Mouse (Mus musculus) B cell, adult 2 months (primary cell): ENCODE results near the gene Pkd2l1.

Experiments used
- DNase-seq, 2 experiments: peaks; one replicate each; pipeline ENCODE4 v3.0.0; 2022

The Pkd2l1 gene

DNA sequence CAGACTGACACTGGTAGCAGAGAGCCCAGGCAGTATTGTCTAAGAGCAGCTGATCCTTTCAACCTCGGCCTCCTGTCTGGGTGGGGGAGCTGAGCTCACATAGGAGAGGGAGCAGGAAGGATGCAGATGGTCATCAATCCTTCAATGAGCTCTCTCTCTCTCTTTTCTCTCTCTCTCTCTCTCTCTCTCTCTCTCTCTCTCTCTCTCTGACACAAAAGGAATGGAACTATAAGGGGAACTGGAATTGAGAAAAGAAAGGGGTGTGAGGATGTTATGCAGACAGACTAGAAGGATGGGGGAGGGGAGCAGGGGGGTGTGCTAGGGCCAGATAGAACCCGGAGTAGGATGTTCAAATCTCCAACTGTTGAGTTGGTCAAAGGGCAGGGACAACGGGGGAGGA is at the start of gene Pkd2l1:
Pkd2l1 (minus strand) TSS at position 101 of the 400 bp plus-strand sequence.
- no peak for DNase-seq

DNA sequence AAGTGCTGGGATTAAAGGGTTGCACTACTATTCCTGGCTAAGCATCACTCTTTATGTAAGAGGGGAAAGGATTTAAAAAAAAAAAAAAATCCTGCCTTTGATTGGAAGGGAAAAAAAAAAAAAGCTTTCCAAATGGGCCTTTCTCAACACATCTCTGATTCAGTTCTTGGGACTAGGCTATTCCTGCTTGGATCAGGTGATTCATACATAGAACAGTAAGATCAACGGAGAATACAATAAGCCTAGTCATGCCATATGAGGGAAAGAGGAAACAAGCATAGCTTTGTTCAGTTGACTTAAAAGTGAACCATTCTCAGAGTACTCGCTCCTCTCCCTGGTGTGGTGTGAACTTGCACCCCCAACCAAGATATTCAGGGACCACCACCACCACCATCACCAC is 46.7 kb upstream of the Pkd2l1 start:
- DNase-seq = no peak

- no peak for DNase-seq
These were observed 45.3 kb upstream of the Pkd2l1 start for GRCm38 (mm10) chr19:44237471-44238006.

- no peak for DNase-seq
These were observed 39.4 kb upstream of the Pkd2l1 start for GRCm38 (mm10) chr19:44231608-44232151.

DNA sequence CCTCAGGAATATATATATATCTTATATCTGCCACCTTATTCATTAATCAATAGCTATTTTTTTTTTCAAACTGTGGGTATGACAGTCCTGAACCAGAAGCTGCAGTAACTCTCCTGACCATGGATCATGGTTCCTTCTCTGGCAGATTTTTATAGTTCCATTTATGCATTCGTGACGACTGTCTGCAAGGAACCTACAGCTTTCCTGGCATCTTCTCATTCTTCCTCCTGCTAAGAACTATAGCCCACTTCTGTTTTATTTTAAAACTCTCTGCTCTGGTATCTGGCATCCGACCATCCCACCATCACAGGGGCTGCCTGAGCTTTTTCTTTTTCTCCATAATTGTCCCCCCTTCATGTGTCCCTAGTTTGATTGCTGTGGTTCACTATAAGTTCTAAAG is 38.0 kb upstream of the Pkd2l1 start:
- no peak for DNase-seq

DNA sequence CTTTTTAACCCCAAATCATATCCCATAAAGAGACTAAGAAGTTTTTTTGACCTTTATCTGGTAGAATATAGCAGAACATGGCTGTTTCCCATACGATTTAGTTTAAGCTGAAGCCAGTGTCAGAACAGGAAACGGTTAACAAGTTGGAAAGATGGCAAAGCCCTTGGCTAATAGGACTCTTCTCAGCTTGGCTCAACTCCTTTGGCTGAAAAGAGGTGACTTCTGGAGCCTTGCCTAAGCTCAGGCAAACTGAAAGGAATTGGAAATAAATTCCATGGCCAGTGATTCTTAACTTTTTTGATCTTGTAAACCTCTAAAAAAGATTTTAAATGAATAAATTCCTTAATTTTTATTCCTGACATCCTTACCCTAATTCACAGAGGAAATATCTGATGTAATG is 37.5 kb upstream of the Pkd2l1 start:
- DNase-seq = no peak

- no peak for DNase-seq
These were observed 33.5 kb upstream of the Pkd2l1 start for GRCm38 (mm10) chr19:44225728-44226127.

DNA sequence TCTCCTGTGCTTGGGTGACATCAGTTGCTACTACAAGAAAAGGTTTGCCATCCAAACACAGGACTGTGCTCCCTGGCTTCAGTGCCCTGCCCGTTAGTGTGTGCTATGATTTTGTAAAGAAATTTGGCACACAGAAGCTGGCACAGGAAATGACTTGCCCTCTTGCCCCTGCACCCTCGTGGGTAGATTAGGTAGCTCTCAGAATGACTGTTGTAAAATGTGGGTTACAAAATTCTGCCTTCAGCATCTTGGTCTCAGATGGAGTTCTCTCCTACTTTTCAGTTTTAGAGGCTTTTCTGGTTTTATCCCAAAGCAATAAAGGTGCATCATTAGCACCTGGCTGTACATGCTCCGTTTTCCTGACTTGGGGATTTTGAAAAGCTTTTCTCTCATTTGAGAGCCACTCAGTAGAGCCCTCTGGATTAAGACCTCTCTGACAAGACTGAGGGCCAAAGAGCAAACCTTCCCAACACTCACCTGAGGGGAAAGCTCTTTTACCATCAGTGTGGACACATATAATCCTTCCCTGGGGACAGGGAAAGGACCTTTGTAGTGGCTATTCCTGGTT is 25.8 kb upstream of the Pkd2l1 start:
- no peak for DNase-seq

DNA sequence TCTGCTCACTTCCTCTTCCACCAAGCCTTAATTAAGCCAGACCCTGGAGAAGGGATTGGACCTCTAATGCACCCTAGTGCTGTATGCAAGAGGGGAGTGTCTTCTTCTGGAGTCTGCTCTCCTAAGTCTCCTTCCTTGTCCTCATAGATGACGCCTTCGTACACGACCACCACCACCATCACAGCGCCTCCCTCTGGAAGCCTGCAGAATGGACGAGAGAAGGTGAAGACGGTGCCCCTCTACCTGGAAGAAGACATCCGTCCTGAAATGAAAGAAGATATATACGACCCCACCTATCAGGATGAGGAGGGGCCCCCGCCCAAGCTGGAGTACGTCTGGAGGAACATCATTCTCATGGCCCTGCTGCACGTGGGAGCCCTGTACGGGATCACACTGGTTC is 23.0 kb upstream of the Pkd2l1 start:
- DNase-seq = no peak

- peak in 1 of 2 experiments; percentile 13 for DNase-seq
These were observed 14.8 kb upstream of the Pkd2l1 start for GRCm38 (mm10) chr19:44207079-44207478.

- DNase-seq = no peak
These were observed 10.8 kb upstream of the Pkd2l1 start, which contains the start of gene Scd3 for GRCm38 (mm10) chr19:44203015-44203564. Gene Scd3, plus strand, starts transcription at chr19:44203269.

DNA sequence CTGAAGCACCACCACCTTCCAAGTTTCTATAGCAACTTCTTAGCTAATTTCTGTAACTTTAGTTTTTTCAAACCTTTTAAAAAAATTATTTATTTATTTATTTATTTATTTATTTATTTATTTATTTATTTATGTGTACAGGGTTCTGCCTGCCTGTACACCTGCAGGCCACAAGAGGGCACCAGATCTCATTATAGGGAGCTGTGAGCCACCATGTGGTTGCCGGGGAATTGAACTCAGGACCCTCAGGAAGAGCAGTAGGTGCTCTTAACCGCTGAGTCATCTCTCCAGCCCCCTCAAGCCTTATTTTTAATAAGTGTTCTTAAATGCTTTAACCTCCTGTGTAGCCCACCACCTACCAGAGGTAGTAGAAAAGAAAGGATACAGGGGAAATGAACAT is 6.7 kb upstream of the Pkd2l1 start:
- DNase-seq = peak; percentile 54 to 57

- DNase-seq = no peak
These were observed 6.3 kb upstream of the Pkd2l1 start for GRCm38 (mm10) chr19:44198494-44198893.

- no peak for DNase-seq
These were observed 5.0 kb upstream of the Pkd2l1 start for GRCm38 (mm10) chr19:44197053-44197852.

- peak; percentile 79 to 82 for DNase-seq
These were observed 2.9 kb upstream of the Pkd2l1 start for GRCm38 (mm10) chr19:44195138-44195537.

DNA sequence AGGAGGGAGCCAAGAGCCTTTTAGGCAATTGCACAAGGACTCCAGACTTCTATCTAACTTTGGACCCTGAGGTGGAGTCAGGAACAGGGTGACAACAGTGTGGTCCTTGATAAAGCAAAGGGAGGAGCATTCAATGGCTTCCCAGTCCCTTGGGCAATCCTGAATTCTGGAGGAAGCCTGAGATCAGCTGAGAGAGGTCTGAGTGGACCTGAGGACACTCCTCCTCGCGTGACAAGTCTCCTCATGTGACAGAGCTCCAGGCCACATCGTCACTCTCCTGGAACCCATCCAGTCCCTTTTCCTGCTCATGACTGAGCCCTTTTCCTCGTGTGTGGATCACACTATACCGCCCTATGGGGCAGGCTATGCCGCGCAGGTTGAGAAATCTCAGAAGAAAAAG is 1.7 kb upstream of the Pkd2l1 start:
- no peak for DNase-seq

DNA sequence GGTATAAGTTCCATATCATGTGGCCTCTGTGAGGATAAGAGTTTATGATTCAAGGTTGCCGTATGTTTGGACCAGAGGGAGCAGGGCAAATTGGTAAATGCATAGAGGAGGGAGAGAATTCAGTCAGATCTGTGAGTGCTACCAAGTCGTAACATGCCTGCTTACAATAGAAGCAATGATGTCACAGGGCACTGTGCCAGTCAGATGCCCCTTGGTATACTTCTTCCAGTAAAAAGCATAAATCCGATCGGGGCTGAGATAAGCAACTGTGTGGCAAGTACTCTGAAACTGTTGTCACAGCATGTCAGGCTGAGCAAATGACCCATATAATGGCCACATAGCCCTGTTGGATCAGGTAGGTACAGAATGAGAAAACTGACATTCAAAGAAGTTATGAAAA is 3.2 kb downstream of the Pkd2l1 start:
- no peak for DNase-seq

GRCm38 (mm10) chr19:44183968-44184367 is 8.3 kb downstream of the Pkd2l1 start:
- DNase-seq = no peak

DNA sequence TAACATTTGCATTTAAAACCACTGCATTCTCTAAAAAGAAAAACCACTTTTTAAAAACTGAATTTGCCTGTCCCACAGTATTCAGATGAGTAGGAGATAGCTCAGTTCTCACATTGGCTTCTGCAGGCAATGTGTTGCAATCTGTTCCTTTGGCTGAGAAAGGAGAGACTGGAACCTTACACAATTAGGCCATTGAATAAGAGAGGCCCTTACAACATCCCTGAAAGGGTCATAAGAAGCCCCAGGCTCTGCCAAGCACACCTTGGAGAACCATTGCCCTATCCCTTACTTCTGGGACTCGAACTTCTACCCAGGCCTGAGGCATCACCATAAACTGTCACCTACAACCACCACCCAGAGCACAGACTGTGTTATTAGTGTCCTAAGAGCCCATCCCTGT is 11.7 kb downstream of the Pkd2l1 start:
- no peak for DNase-seq

DNA sequence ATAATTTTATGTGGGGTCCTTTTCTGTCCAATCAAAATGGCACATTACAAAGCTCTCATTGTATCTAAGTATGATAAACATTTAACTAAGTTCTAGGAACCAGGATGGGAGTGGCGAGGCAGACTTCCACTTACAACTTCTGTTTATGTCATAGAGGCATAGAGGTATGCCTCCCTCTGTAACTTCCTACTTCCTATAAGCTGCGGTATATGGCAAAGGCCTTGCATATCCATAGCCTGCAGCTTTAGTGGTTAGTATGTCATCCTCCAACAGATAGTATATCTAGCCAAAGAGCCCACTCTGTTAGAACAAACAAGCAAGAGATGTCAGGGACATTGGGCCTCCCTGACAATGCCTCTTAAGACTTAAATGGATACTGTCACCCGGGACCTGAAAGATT is 15.5 kb downstream of the Pkd2l1 start:
- DNase-seq = no peak

- no peak for DNase-seq
These were observed 17.4 kb downstream of the Pkd2l1 start for GRCm38 (mm10) chr19:44174835-44175234.

- DNase-seq = peak; percentile 37 to 39
These were observed 30.7 kb downstream of the Pkd2l1 start for GRCm38 (mm10) chr19:44161515-44161914.

- DNase-seq = no peak
These were observed 32.9 kb downstream of the Pkd2l1 start for GRCm38 (mm10) chr19:44159386-44159785.

- no peak for DNase-seq
These were observed 35.2 kb downstream of the Pkd2l1 start for GRCm38 (mm10) chr19:44157005-44157404.
